Mouse (Mus musculus) Patski (cell line): Measurements from ENCODE around the gene Tsc22d3. TPM values are rescaled to one million over a fixed set of nuclear protein-coding genes. Genes with fewer than 3 reads are reported as not detected.

Experiments
- ATAC-seq: fragments of 100-300 bp; one replicate; pipeline ENCODE4 v1.8.0; 2021
- CTCF ChIA-PET: fragments of 350-600 bp; sonication (Branson Sonifier 250); formaldehyde crosslinking; loops from one replicate; lab custom pipeline; 2022; ENCODE audit warnings: inconsistent platforms; lab: Charles Lee
- POLR2A ChIA-PET: fragments of 350-600 bp; sonication (Branson Sonifier 250); formaldehyde crosslinking; loops from one replicate; lab custom pipeline; 2022; ENCODE audit warnings: antibody characterized with exemption, inconsistent platforms; lab: Charles Lee
- DNase-seq: peaks from one replicate; pipeline ENCODE4 v3.0.0-alpha.2; 2011; ENCODE audit warnings: low read depth, low spot score
- H3K27me3 ChIP-seq: fragments of 371-371 bp; one replicate; pipeline ENCODE4 v1.5.1; 2021
- CTCF ChIP-seq: fragments of 100-300 bp; IDR thresholded peaks from one replicate; pipeline ENCODE4 v1.5.1; 2021
- in situ Hi-C: fragments of 300-500 bp; cut with MboI; formaldehyde crosslinking; loops from 3 replicates; pipeline ENCODE4 v1.11.1; 2018; ENCODE audit warnings: low pct_unique_long_range_greater_than_20kb, mixed read lengths
- polyA plus RNA-seq: library from polyadenylated mRNA; unstranded; gene quantifications from one replicate; pipeline ENCODE4 v1.2.3, GENCODE M21; 2021

Gene Tsc22d3
- polyA plus RNA-seq, 1 experiment from 2014 or later = 29.6 TPM

GRCm38 (mm10) chrX:140534306-140534705, 66.2 kb downstream of the Tsc22d3 start:
- DNase-seq (no peak), ATAC-seq (no peak)
- peaks cover 3% of the 10 kb centered on the region for H3K27me3 ChIP-seq
- TF ChIP-seq CTCF = no peak
- in situ Hi-C loops = no loop called here
- ChIA-PET CTCF (no interaction called here), POLR2A (no interaction called here)

GRCm38 (mm10) chrX:140532325-140532724, 68.1 kb downstream of the Tsc22d3 start:
- CTCF ChIA-PET = interaction anchor here (1.0 kb wide), 1 partner anchor 10 kb away, joined by 3 read pairs; no protein-coding TSS in a partner anchor
- peaks cover 3% of the 10 kb centered on the region for H3K27me3 ChIP-seq
- no peak for ATAC-seq

GRCm38 (mm10) chrX:140531356-140531755, 69.1 kb downstream of the Tsc22d3 start:
- H3K27me3 ChIP-seq = peaks cover 3% of the 10 kb centered on the region
- DNase-seq = no peak
- ChIA-PET CTCF (no interaction called here), POLR2A (interaction anchor here (0.9 kb wide), 1 partner anchor 100 kb away, joined by 3 read pairs; no protein-coding TSS in a partner anchor)
- in situ Hi-C loops = no loop called here
- no peak for ATAC-seq
- TF ChIP-seq CTCF = no peak

More at GRCm38 (mm10) chrX:140532325-140532724, 68.1 kb downstream of the Tsc22d3 start:
- POLR2A ChIA-PET = interaction anchor here (0.9 kb wide), 1 partner anchor 101 kb away, joined by 3 read pairs; no protein-coding TSS in a partner anchor
- in situ Hi-C loops = no loop called here
- TF ChIP-seq CTCF = no peak
- DNase-seq = no peak

- DNase-seq (no peak), ATAC-seq (no peak)
- CTCF ChIA-PET = interaction anchor here (1.0 kb wide), 1 partner anchor 13 kb away, joined by 3 read pairs; no protein-coding TSS in a partner anchor
- TF ChIP-seq CTCF = no peak
- peaks cover 3% of the 10 kb centered on the region for H3K27me3 ChIP-seq
- in situ Hi-C loops = no loop called here
- POLR2A ChIA-PET = no interaction called here
Observed at GRCm38 (mm10) chrX:140530632-140531031, 69.8 kb downstream of the Tsc22d3 start.

GRCm38 (mm10) chrX:140529074-140529561, 71.3 kb downstream of the Tsc22d3 start:
- ChIA-PET POLR2A (interaction anchor here (1.5 kb wide), 1 partner anchor 13 kb away, joined by 6 read pairs; no protein-coding TSS in a partner anchor), CTCF (no interaction called here)
- H3K27me3 ChIP-seq = peaks cover 3% of the 10 kb centered on the region
- TF ChIP-seq CTCF = no peak
- ATAC-seq (no peak), DNase-seq (no peak)
- in situ Hi-C loops = no loop called here

- DNase-seq (no peak), ATAC-seq (peak; percentile 65)
- no peaks in the 10 kb centered on the region for H3K27me3 ChIP-seq
- ChIA-PET POLR2A (interaction anchor here (1.2 kb wide), 1 partner anchor 14 kb away, joined by 3 read pairs; no protein-coding TSS in a partner anchor), CTCF (interaction anchor here (1.6 kb wide), 1 partner anchor 15 kb away, joined by 3 read pairs; no protein-coding TSS in a partner anchor)
- in situ Hi-C loops = no loop called here
- TF ChIP-seq CTCF = no peak
Observed at GRCm38 (mm10) chrX:140527231-140527630, 73.2 kb downstream of the Tsc22d3 start.

- peaks cover 4% of the 10 kb centered on the region for H3K27me3 ChIP-seq
- ChIA-PET CTCF (interaction anchor here (0.7 to 1.6 kb wide), 5 partner anchors 16 to 751 kb away, joined by 3 to 4 read pairs (median 3); partner anchors contain the start of gene Tsc22d3), POLR2A (interaction anchor here (1.2 kb wide), 1 partner anchor 15 kb away, joined by 3 read pairs; no protein-coding TSS in a partner anchor)
- no peak for TF ChIP-seq CTCF
- in situ Hi-C loops = no loop called here
- no peak for ATAC-seq
- DNase-seq = no peak
Observed at GRCm38 (mm10) chrX:140526253-140526618, 74.2 kb downstream of the Tsc22d3 start.

- no peak for TF ChIP-seq CTCF
- ATAC-seq (no peak), DNase-seq (no peak)
- peaks cover 4% of the 10 kb centered on the region for H3K27me3 ChIP-seq
- in situ Hi-C loops = no loop called here
- ChIA-PET POLR2A (no interaction called here), CTCF (interaction anchor here (0.7 to 1.0 kb wide), 3 partner anchors 22 to 751 kb away, joined by 3 read pairs; no protein-coding TSS in a partner anchor)
Observed at GRCm38 (mm10) chrX:140525604-140526252, 74.7 kb downstream of the Tsc22d3 start.

- TF ChIP-seq CTCF = no peak
- no peak for DNase-seq
- ChIA-PET POLR2A (interaction anchor here (1.3 kb wide), 1 partner anchor 18 kb away, joined by 3 read pairs; no protein-coding TSS in a partner anchor), CTCF (no interaction called here)
- no peak for ATAC-seq
- in situ Hi-C loops = no loop called here
- peaks cover 4% of the 10 kb centered on the region for H3K27me3 ChIP-seq
Observed at GRCm38 (mm10) chrX:140524231-140524630, 76.2 kb downstream of the Tsc22d3 start.

GRCm38 (mm10) chrX:140522071-140522765, 78.2 kb downstream of the Tsc22d3 start:
- TF ChIP-seq CTCF = no peak
- no peak for DNase-seq
- peaks cover 4% of the 10 kb centered on the region for H3K27me3 ChIP-seq
- in situ Hi-C loops = no loop called here
- POLR2A ChIA-PET = interaction anchor here (1.2 kb wide), 1 partner anchor 19 kb away, joined by 3 read pairs; no protein-coding TSS in a partner anchor
- CTCF ChIA-PET = interaction anchor here (1.2 to 1.8 kb wide), 2 partner anchors 18 to 20 kb away, joined by 3 to 5 read pairs; no protein-coding TSS in a partner anchor
- ATAC-seq = peak; percentile 45
